Mouse (Mus musculus): ENCODE measurements around the gene B830017H08Rik.

DNA sequence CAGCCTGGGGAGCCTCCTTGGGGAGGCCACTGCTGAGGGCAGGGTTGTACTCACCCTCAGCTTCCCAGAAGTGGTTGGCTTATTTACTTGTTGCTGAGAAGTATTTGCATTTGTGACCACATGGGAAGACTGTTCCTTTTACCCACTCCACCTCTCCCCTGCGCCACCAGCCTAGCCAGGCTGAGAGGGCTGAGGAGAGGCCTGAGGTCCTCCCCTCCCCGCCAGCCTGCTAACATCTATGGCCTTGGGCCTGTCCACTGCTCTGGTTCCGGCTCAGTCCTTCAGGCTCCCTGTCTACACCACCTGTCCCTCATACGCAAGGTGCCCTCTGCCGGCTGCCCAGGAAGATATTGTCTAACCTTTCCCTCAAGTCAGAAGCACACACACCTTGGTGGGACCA is 37.3 kb upstream of the B830017H08Rik start:
- TF ChIP-seq CTCF (IDR thresholded peaks at IDR 0.05; ENCODE audit: control insufficient read depth, insufficient read depth, insufficient read length) (no peak), FOSL1 (IDR thresholded peaks at IDR 0.05; ENCODE audit: insufficient read depth, low read length, poor library complexity, severe bottlenecking) (no peak), MAX (IDR thresholded peaks at IDR 0.05) (no peak), MYOD1 (IDR thresholded peaks at IDR 0.05; ENCODE audit: control insufficient read depth, insufficient read length, low read depth) (no peak), MYOG (IDR thresholded peaks at IDR 0.05; ENCODE audit: control insufficient read depth, extremely low read depth, insufficient read length) (no peak), USF1 (IDR thresholded peaks at IDR 0.05; ENCODE audit: low read depth) (no peak)
